Mouse (Mus musculus) midbrain, postnatal 0 days (tissue): Measurements from ENCODE around the gene Pgk1. TPM values are rescaled to one million over a fixed set of nuclear protein-coding genes. Genes with fewer than 3 reads are reported as not detected.
"Not testable (repeated sequence)": the region's sequence is repeated elsewhere in the genome, so short reads cannot be mapped to it uniquely, and the experiment has no call there.

Source experiments
- ATAC-seq: fragments of 200-750 bp; cut with Nextera tagmentation; 2 replicates; pipeline ENCODE4 v1.8.0; 2017; ENCODE audit warnings: moderate number of reproducible peaks, mild to moderate bottlenecking, moderate TSS enrichment, moderate library complexity; ENCODE audit not compliant: low FRiP score
- DNase-seq: peaks from one replicate; pipeline ENCODE4 v3.0.0-alpha.2; 2015; ENCODE audit warnings: low spot score
- H3K27ac ChIP-seq: fragments of 300-500 bp; sonication (generic); 2 replicates; pipeline ENCODE4 v1.5.1; 2014; ENCODE audit warnings: low read depth, mild to moderate bottlenecking, low read length, mixed read lengths
- H3K27me3 ChIP-seq: fragments of 300-500 bp; sonication (generic); 2 replicates; pipeline ENCODE4 v1.6.1; 2014; ENCODE audit warnings: low read length, control low read depth, mixed read lengths; ENCODE audit not compliant: insufficient read depth
- H3K36me3 ChIP-seq: fragments of 300-500 bp; sonication (generic); 2 replicates; pipeline ENCODE4 v1.6.1; 2014; ENCODE audit warnings: low read length, control low read depth, mixed read lengths; ENCODE audit not compliant: insufficient read depth
- H3K4me1 ChIP-seq: fragments of 300-500 bp; sonication (generic); 2 replicates; pipeline ENCODE4 v1.6.1; 2014; ENCODE audit warnings: mild to moderate bottlenecking, control low read depth, antibody characterized with exemption, low read length, mixed read lengths; ENCODE audit not compliant: insufficient read depth
- H3K4me2 ChIP-seq: fragments of 300-500 bp; sonication (generic); 2 replicates; pipeline ENCODE4 v1.6.1; 2014; ENCODE audit warnings: low read depth, mild to moderate bottlenecking, low read length, mixed read lengths; ENCODE audit not compliant: poor library complexity, severe bottlenecking
- H3K4me3 ChIP-seq: fragments of 300-500 bp; sonication (generic); 2 replicates; pipeline ENCODE4 v1.5.1; 2014; ENCODE audit warnings: low read depth, mild to moderate bottlenecking, low read length, moderate library complexity
- H3K9ac ChIP-seq: fragments of 300-500 bp; sonication (generic); replicated peaks from 2 replicates; pipeline ENCODE4 v1.6.1; 2014; ENCODE audit warnings: mild to moderate bottlenecking, low read length, moderate library complexity, mixed read lengths; ENCODE audit not compliant: poor library complexity, severe bottlenecking
- H3K9me3 ChIP-seq: fragments of 300-500 bp; sonication (generic); 2 replicates; pipeline ENCODE4 v1.6.1; 2016; ENCODE audit warnings: low read length, control low read depth
- CTCF ChIP-seq: IDR thresholded peaks from 2 replicates; pipeline ENCODE4 v1.5.1; 2016; ENCODE audit warnings: antibody characterized with exemption, mild to moderate bottlenecking
- WGBS: fragments of 180-500 bp; shearing (Covaris S2); extraction: QIAGEN DNeasy Blood & Tissue Kit; methylation state at CpG from one replicate; pipeline ENCODE4 v1.1.7; 2014; 5-methylcytosine and 5-hydroxymethylcytosine counted together
- polyA plus RNA-seq: library from polyadenylated mRNA; unstranded; fragments of >200 nt; fragmentation: Nextera tagmentation; extraction: Ambion mirVana; gene quantifications from 2 replicates; pipeline ENCODE4 v1.2.1, GENCODE M21; 2015
- total RNA-seq: library from RNA; depleted of rRNA; stranded (reverse); fragments of >200 nt; gene quantifications from 2 replicates; pipeline ENCODE4 v1.2.3, GENCODE M21; 2014

Pgk1 gene
- total and polyA plus RNA-seq, 2 experiments from 2014 or later = 201 to 253 TPM

GRCm38 (mm10) chrX:106190091-106190490 lies 3.2 kb downstream of the Pgk1 start:
- WGBS = 50% methylated on average over 4 of the region's 4 CpGs
- no peak for ATAC-seq

GRCm38 (mm10) chrX:106194361-106194760 lies 7.5 kb downstream of the Pgk1 start:
- not testable (repeated sequence) for H3K9ac ChIP-seq, H3K27me3 ChIP-seq, H3K4me3 ChIP-seq, H3K36me3 ChIP-seq, ATAC-seq, H3K27ac ChIP-seq, H3K9me3 ChIP-seq, H3K4me1 ChIP-seq, H3K4me2 ChIP-seq, DNase-seq
- WGBS = 83% methylated on average over 6 of the region's 6 CpGs

More at GRCm38 (mm10) chrX:106190091-106190490, 3.2 kb downstream of the Pgk1 start:
- Histone ChIP-seq H3K27ac (no peak overlapping the region), H3K27me3 (no peaks in the 10 kb centered on the region), H3K36me3 (no peaks in the 10 kb centered on the region; the same call in 1 of the 2 replicates), H3K4me3 (no peak overlapping the region), H3K4me2 (no peak overlapping the region), H3K9me3 (no peaks in the 10 kb centered on the region), H3K9ac (no peak overlapping the region), H3K4me1 (no peaks in the 10 kb centered on the region)
- DNase-seq = no peak
- no peak for TF ChIP-seq CTCF

- ATAC-seq = no peak
- Histone ChIP-seq H3K4me3 (no peak overlapping the region), H3K9me3 (no peaks in the 10 kb centered on the region), H3K9ac (no peak overlapping the region), H3K27me3 (no peaks in the 10 kb centered on the region), H3K36me3 (peaks cover 10% of the 10 kb centered on the region), H3K4me1 (no peaks in the 10 kb centered on the region), H3K4me2 (no peak overlapping the region), H3K27ac (no peak overlapping the region)
- TF ChIP-seq CTCF = peak; percentile 54
- no peak for DNase-seq
- WGBS = 69% methylated on average over 5 of the region's 5 CpGs
Observed at GRCm38 (mm10) chrX:106197308-106197707, 10.4 kb downstream of the Pgk1 start.

- Histone ChIP-seq H3K27ac (no peak overlapping the region), H3K36me3 (peaks cover 12% of the 10 kb centered on the region), H3K27me3 (no peaks in the 10 kb centered on the region), H3K9me3 (no peaks in the 10 kb centered on the region), H3K4me2 (no peak overlapping the region), H3K4me1 (no peaks in the 10 kb centered on the region), H3K4me3 (no peak overlapping the region), H3K9ac (no peak overlapping the region)
- ATAC-seq (no peak), DNase-seq (no peak)
- peak; percentile 51 for TF ChIP-seq CTCF
- WGBS = 80% methylated on average over 5 of the region's 5 CpGs
Observed at GRCm38 (mm10) chrX:106198904-106199303, 12.0 kb downstream of the Pgk1 start.

- Histone ChIP-seq H3K27ac (no peak overlapping the region), H3K4me3 (no peak overlapping the region), H3K9ac (no peak overlapping the region), H3K4me1 (no peaks in the 10 kb centered on the region), H3K9me3 (no peaks in the 10 kb centered on the region), H3K4me2 (no peak overlapping the region), H3K27me3 (no peaks in the 10 kb centered on the region), H3K36me3 (no peaks in the 10 kb centered on the region; the same call in 1 of the 2 replicates)
- 85% methylated on average over 2 of the region's 2 CpGs for WGBS
- no peak for DNase-seq
- no peak for ATAC-seq
- no peak for TF ChIP-seq CTCF
Observed at GRCm38 (mm10) chrX:106209100-106209499, 22.2 kb downstream of the Pgk1 start.

- TF ChIP-seq CTCF = peak; percentile 44
- H3K27me3 ChIP-seq = no peaks in the 10 kb centered on the region
- H3K36me3 ChIP-seq = no peaks in the 10 kb centered on the region
- no peaks in the 10 kb centered on the region for H3K9me3 ChIP-seq
- H3K27ac ChIP-seq = peak overlapping the region; percentile 90
- H3K4me1 ChIP-seq = no peaks in the 10 kb centered on the region
- 25% methylated on average over 57 of the region's 60 CpGs for WGBS
- ATAC-seq = peak; percentile 95
- peak overlapping the region; percentile 90 for H3K9ac ChIP-seq
- peak overlapping the region; percentile 54 for H3K4me3 ChIP-seq
- DNase-seq = peak; percentile 82
- peak overlapping the region; percentile 43 for H3K4me2 ChIP-seq
Observed at GRCm38 (mm10) chrX:106219171-106220032, 32.5 kb downstream of the Pgk1 start.
